In the genomic region with DNA sequence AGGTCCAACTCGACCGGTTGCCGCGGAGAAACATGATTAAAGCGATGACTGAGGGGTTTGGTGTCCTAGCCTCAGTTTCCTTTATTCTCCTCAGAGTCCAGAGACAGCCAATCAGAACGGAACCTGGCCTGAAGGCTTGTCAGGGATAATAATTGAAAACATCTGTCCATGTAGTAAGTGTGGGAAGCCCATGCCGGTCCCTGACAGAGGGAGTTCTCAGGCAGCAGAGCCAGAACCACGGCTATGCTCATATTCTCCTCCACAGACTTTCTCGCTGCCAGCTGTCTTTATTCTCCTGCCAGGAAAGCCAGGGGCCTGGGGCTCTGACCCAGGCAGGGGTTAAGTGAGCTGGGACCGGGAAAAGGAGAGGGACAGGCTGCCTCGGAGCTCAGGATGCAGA, we compare ENCODE assay signal across 12 mouse cellular contexts.
DNase-seq lines count a peak whose midpoint lies in the region; ATAC-seq and TF ChIP-seq lines count a peak whose summit lies in the region.
"Had no signal": no experiment of that assay in that cellular context is flagged by ENCODE, and none has a peak within 500 bp of the region (broad histone marks: within the 10 kb centered on the region; RNA-seq: fewer than 3 reads in every experiment).

No protein-coding gene starts in this region.

- no peak overlapping the region for H3K9ac ChIP-seq in heart, embryonic 11.5 days (ENCODE audit: low read depth, low read length)
- H3K9ac ChIP-seq in lung, embryonic 16.5 days (ENCODE audit: low read length), result no peak overlapping the region
- H3K9ac ChIP-seq in embryonic facial prominence, embryonic 12.5 days, result no peak overlapping the region

- no peak overlapping the region for H3K27ac ChIP-seq in heart, embryonic 11.5 days (ENCODE audit: low read depth, low read length)
- peak overlapping the region; percentile 83 for H3K27ac ChIP-seq in lung, embryonic 16.5 days (ENCODE audit: low read length)
- H3K27ac ChIP-seq in embryonic facial prominence, embryonic 12.5 days, result peak overlapping the region; percentile 55; the same call in 1 of the 2 replicates
- H3K27ac ChIP-seq: macrophage had no signal

- H3K27me3 ChIP-seq in heart, embryonic 11.5 days (ENCODE audit: control insufficient read depth, insufficient read depth, low read length), result no peaks in the 10 kb centered on the region
- no peaks in the 10 kb centered on the region for H3K27me3 ChIP-seq in lung, embryonic 16.5 days (ENCODE audit: control insufficient read depth, insufficient read depth, low read depth, low read length)
- H3K27me3 ChIP-seq in embryonic facial prominence, embryonic 12.5 days, result 0 out of 2 replicates have a peak, but pooled peaks cover 2% of the 10 kb centered on the region

- H3K36me3 ChIP-seq in heart, embryonic 11.5 days (ENCODE audit: control insufficient read depth, insufficient read depth, low read length), result no peaks in the 10 kb centered on the region
- no peaks in the 10 kb centered on the region for H3K36me3 ChIP-seq in lung, embryonic 16.5 days (ENCODE audit: control insufficient read depth, insufficient read depth, low read length)
- no peaks in the 10 kb centered on the region for H3K36me3 ChIP-seq in embryonic facial prominence, embryonic 12.5 days

- H3K4me3 ChIP-seq in heart, embryonic 11.5 days (ENCODE audit: low read depth, low read length), result no peak overlapping the region
- no peak overlapping the region for H3K4me3 ChIP-seq in lung, embryonic 16.5 days (ENCODE audit: low read length)
- H3K4me3 ChIP-seq in lung, adult 2 months (replicated peaks; ENCODE audit: extremely low read depth, low read depth, low read length), result no peak overlapping the region
- no peak overlapping the region for H3K4me3 ChIP-seq in embryonic facial prominence, embryonic 12.5 days

- no peak for TF ChIP-seq CTCF in lung, adult 2 months (IDR thresholded peaks at IDR 0.05; ENCODE audit: insufficient read depth, low read length)

- DNase-seq in heart, postnatal 10 days, result peak; percentile 17 to 18
- DNase-seq in lung, adult 2 months, result no peak
- peak; percentile 12 to 33 for DNase-seq in lung, postnatal 4 days
- DNase-seq in testis, postnatal 14 days (ENCODE audit: low spot score), result no peak
- DNase-seq in layer of hippocampus, postnatal 36 days, result no peak
- DNase-seq: adrenal gland, postnatal 10 days; cerebellum, adult 11 months; kidney, postnatal 14 days had no signal

- no peak overlapping the region for H3K4me2 ChIP-seq in heart, embryonic 11.5 days
- H3K4me2 ChIP-seq in lung, embryonic 16.5 days (ENCODE audit: low read depth, low read length), result peak overlapping the region; percentile 26
- peak overlapping the region; percentile 26 for H3K4me2 ChIP-seq in embryonic facial prominence, embryonic 12.5 days (replicated peaks)

- no peaks in the 10 kb centered on the region for H3K9me3 ChIP-seq in heart, embryonic 11.5 days (replicated peaks; ENCODE audit: control insufficient read depth, low read length)
- no peaks in the 10 kb centered on the region for H3K9me3 ChIP-seq in lung, embryonic 16.5 days (ENCODE audit: control insufficient read depth, low read length)
- H3K9me3 ChIP-seq in embryonic facial prominence, embryonic 12.5 days, result no peaks in the 10 kb centered on the region

- WGBS in heart, embryonic 11.5 days (ENCODE audit: insufficient replicate concordance), result 58% methylated on average over 11 of the region's 11 CpGs
- 44% methylated on average over 11 of the region's 11 CpGs for WGBS in lung, embryonic 16.5 days
- 54% methylated on average over 11 of the region's 11 CpGs for WGBS in lung, adult 2 months
- 23% methylated on average over 11 of the region's 11 CpGs for WGBS in embryonic facial prominence, embryonic 12.5 days

- H3K4me1 ChIP-seq in heart, embryonic 11.5 days (ENCODE audit: control insufficient read depth, insufficient read depth, low read length), result no peaks in the 10 kb centered on the region
- H3K4me1 ChIP-seq in lung, embryonic 16.5 days (replicated peaks; ENCODE audit: control insufficient read depth, insufficient read depth, low read length), result 0 out of 2 replicates have a peak, but pooled peaks cover 4% of the 10 kb centered on the region
- no peaks in the 10 kb centered on the region for H3K4me1 ChIP-seq in lung, adult 2 months (ENCODE audit: control insufficient read depth, insufficient read depth, low read length)
- H3K4me1 ChIP-seq in embryonic facial prominence, embryonic 12.5 days, result peaks cover 7% of the 10 kb centered on the region; the same call in 1 of the 2 replicates

- no peak for TF ChIP-seq POLR2A in lung, adult 2 months (IDR thresholded peaks at IDR 0.05; ENCODE audit: borderline replicate concordance, extremely low read depth, low read depth, low read length)

- ATAC-seq in heart, embryonic 11.5 days (replicated peaks; ENCODE audit: insufficient number of reproducible peaks, low FRiP score, low TSS enrichment), result no peak
- ATAC-seq in lung, embryonic 16.5 days (ENCODE audit: low read depth), result peak; percentile 84
- ATAC-seq in embryonic facial prominence, embryonic 12.5 days (ENCODE audit: insufficient number of reproducible peaks, insufficient read depth, low FRiP score, low TSS enrichment), result no peak

- intact Hi-C loops in heart, postnatal 10 days (cut with DNase I), result no loop called here

Comparison
In these comparisons a context has a peak if more than half of its experiments do, and no peak if none do; other contexts are left out.
1. DNase-seq: peak in heart, postnatal 10 days (2 of 2) and lung, postnatal 4 days (2 of 2); none in lung, adult 2 months (single experiment), testis, postnatal 14 days (single experiment) and layer of hippocampus, postnatal 36 days (0 of 2).